Comparison of ENCODE assay signal across 8 mouse cellular contexts in the genomic region with DNA sequence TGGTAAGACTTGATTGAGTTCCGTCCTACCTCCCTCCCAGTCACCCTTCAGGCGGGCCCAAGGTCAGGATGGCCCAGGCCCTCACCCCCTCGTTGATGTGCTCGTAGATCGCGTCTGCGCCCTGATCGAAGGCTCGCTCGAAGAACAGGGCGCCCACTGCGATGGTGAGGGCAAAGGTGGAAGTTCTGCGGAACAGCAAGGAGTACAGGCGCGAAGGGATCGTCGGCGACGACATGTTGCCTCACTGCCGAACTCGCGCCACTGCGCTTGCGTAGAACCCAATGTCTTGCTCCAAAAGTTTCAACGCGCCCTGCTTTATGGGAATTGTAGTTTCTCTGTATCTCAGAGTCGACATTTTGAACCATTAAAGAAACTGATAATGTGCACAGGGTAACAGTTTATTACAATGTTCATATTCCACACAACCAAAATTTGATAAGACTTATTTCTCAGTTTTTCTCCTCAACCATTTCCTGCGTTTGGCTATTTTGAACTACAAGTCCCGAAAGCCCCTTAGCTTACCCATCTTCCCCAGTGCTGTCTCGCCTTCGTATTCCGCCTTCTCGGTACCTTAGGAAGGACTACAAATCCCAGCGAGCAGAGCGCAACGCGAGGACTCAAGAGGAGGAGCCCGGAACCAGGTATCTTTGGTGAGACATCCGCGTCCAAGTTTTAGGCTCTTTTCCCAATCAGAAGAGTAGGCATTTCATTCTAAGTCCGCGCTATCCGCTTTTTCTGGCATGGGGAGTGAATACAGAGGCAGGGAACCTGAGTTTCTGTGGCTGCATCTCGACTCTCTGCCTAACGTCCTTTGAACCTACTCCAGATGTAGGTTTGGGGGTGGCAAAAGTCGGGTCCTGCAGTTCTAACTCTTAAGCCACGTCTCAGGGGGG. TPM values are rescaled to one million over a fixed set of nuclear protein-coding genes. Genes with fewer than 3 reads are reported as not detected.
DNase-seq lines count a peak whose midpoint lies in the region; ATAC-seq and TF ChIP-seq lines count a peak whose summit lies in the region.

A gene (minus strand): TSS at position 271 of the 893 bp plus-strand sequence.
A gene (plus strand): TSS at position 607 of the 893 bp plus-strand sequence.

- peak within 1 kb of the TSS; percentile 96 for H3K27ac ChIP-seq in gastrocnemius, adult 2 months
- peak within 1 kb of the TSS; percentile 64 for H3K27ac ChIP-seq in hindbrain, postnatal 0 days
- H3K27ac ChIP-seq in left cerebral cortex, adult 2 months, result peak within 1 kb of the TSS; percentile 96

- H3K9me3 ChIP-seq in hindbrain, postnatal 0 days (ENCODE audit: low read length), result no peaks in the 10 kb centered on the region

- peak within 1 kb of the TSS; percentile 56 for H3K9ac ChIP-seq in hindbrain, postnatal 0 days (replicated peaks; ENCODE audit: low read length)

- no peaks in the 10 kb centered on the region for H3K27me3 ChIP-seq in hindbrain, postnatal 0 days (ENCODE audit: insufficient read depth, low read length)

- under 1% methylated on average over 47 of the region's 47 CpGs for WGBS in hindbrain, postnatal 0 days

- peaks cover 11% of the 10 kb centered on the region for H3K4me1 ChIP-seq in hindbrain, postnatal 0 days (ENCODE audit: insufficient read depth, low read length)

- TF ChIP-seq CTCF in gastrocnemius, adult 2 months (IDR thresholded peaks at IDR 0.05), result no peak
- TF ChIP-seq CTCF in hindbrain, postnatal 0 days (IDR thresholded peaks at IDR 0.05; ENCODE audit: low read depth), result 0 out of 2 replicates have a peak, but pooled peaks have one; percentile 19
- TF ChIP-seq CTCF in left cerebral cortex, adult 2 months (IDR thresholded peaks at IDR 0.05), result no peak; the same call in none of the 2 replicates

- ATAC-seq in common myeloid progenitor, adult 5-6 weeks (replicated peaks; ENCODE audit: low read depth, poor library complexity, severe bottlenecking), result peak; percentile 98
- ATAC-seq in hindbrain, postnatal 0 days, result peak; percentile 97
- peak; percentile 97 for ATAC-seq in megakaryocyte, adult 5-6 weeks (ENCODE audit: poor library complexity, severe bottlenecking)

- H3K4me3 ChIP-seq in gastrocnemius, adult 2 months, result peak within 1 kb of the TSS; percentile 97
- peak within 1 kb of the TSS; percentile 52 for H3K4me3 ChIP-seq in hindbrain, postnatal 0 days (ENCODE audit: low read length)
- H3K4me3 ChIP-seq in left cerebral cortex, adult 2 months, result peak within 1 kb of the TSS; percentile 95

- H3K36me3 ChIP-seq in hindbrain, postnatal 0 days (ENCODE audit: insufficient read depth, low read length), result peaks cover 9% of the 10 kb centered on the region; the same call in 1 of the 2 replicates

- intact Hi-C loops in gastrocnemius, adult 2 months (cut with DNase I), result loop anchor here (5.0 kb wide), 1 partner anchor 202 kb away; no protein-coding TSS in a partner anchor
- intact Hi-C loops in left cerebral cortex, adult 2 months (cut with DNase I), result loop anchor here (5.0 kb wide), 2 partner anchors 112 to 207 kb away; a partner anchor contains a TSS

- peak; percentile 97 for DNase-seq in ZHBTc4 (ENCODE audit: low read depth, low spot score)
- DNase-seq in gastrocnemius, adult 2 months, result peak; percentile 95
- peak; percentile 96 for DNase-seq in hindbrain, postnatal 0 days (ENCODE audit: low spot score)
- DNase-seq in left cerebral cortex, adult 2 months (ENCODE audit: extremely low spot score in 1 of 2, low spot score in 2 of 2), result peak; percentile 87 to 89
- DNase-seq in right cerebral cortex, adult 2 months (ENCODE audit: low spot score in 2 of 2), result peak; percentile 92 to 93
- peak; percentile 93 for DNase-seq in urinary bladder, postnatal 14 days (ENCODE audit: low spot score)

- H3K4me2 ChIP-seq in hindbrain, postnatal 0 days (ENCODE audit: low read depth, low read length), result peak within 1 kb of the TSS; percentile 93

RNA-seq across cellular contexts. Expression of the first gene that starts in this region (rescaled TPM):
- 117 and 123 TPM in 2 replicates for total RNA-seq in common myeloid progenitor, adult 5-6 weeks (2017)
- total RNA-seq in gastrocnemius, adult 2 months (2021), result 1,000 to 10,000 TPM in 1 of 2 experiments, 100 to 1,000 TPM in 1; 837 to 1,167 TPM
- 183 and 231 TPM in 2 replicates for total RNA-seq in hindbrain, postnatal 0 days (2014; rRNA removed)
- 1,048 and 1,063 TPM in 2 replicates for polyA plus RNA-seq in hindbrain, postnatal 0 days (2015; fragmentation: Nextera tagmentation; extraction: Ambion mirVana)
- 100 to 1,000 TPM; 362 to 374 TPM for total RNA-seq in left cerebral cortex, adult 2 months (2021)
- 135 and 148 TPM in 2 replicates for total RNA-seq in megakaryocyte, adult 5-6 weeks (2015)
- 73.7 and 87.8 TPM in 2 replicates for total RNA-seq in megakaryocyte, adult 5-6 weeks (2017)

RNA-seq across cellular contexts. Expression of the second gene that starts in this region (rescaled TPM):
- total RNA-seq in common myeloid progenitor, adult 5-6 weeks (2017), result 6.0 and 11.5 TPM in 2 replicates
- 10 to 100 TPM; 23.3 to 28.5 TPM for total RNA-seq in gastrocnemius, adult 2 months (2021)
- 22.7 and 24.5 TPM in 2 replicates for total RNA-seq in hindbrain, postnatal 0 days (2014; rRNA removed)
- polyA plus RNA-seq in hindbrain, postnatal 0 days (2015; fragmentation: Nextera tagmentation; extraction: Ambion mirVana), result 56.5 and 58.5 TPM in 2 replicates
- total RNA-seq in left cerebral cortex, adult 2 months (2021), result 10 to 100 TPM; 31.1 to 33.9 TPM
- total RNA-seq in megakaryocyte, adult 5-6 weeks (2015), result 35.2 and 45.0 TPM in 2 replicates
- total RNA-seq in megakaryocyte, adult 5-6 weeks (2017), result 11.7 and 12.5 TPM in 2 replicates

Comparison
In these comparisons a context has a peak if more than half of its experiments do, and no peak if none do; other contexts are left out.
1. Peak in every context shown above with its lines: DNase-seq, ATAC-seq, H3K4me3 ChIP-seq and H3K27ac ChIP-seq.